Mouse (Mus musculus) midbrain, embryonic 14.5 days (tissue): ENCODE data around the gene Tmem258. TPM values are rescaled to one million over a fixed set of nuclear protein-coding genes. Genes with fewer than 3 reads are reported as not detected.

ENCODE experiments used
- ATAC-seq: fragments of 200-750 bp; cut with Nextera tagmentation; 2 replicates; pipeline ENCODE4 v1.8.0; 2017; ENCODE audit warnings: moderate number of reproducible peaks, moderate library complexity; ENCODE audit not compliant: low FRiP score, low TSS enrichment
- DNase-seq: peaks from one replicate; pipeline ENCODE4 v3.0.0-alpha.2; 2015
- H3K27ac ChIP-seq: fragments of 300-500 bp; sonication (generic); replicated peaks from 2 replicates; pipeline ENCODE4 v1.5.1; 2014; ENCODE audit warnings: mild to moderate bottlenecking, low read depth, low read length, moderate library complexity
- H3K27me3 ChIP-seq: fragments of 300-500 bp; sonication (generic); 2 replicates; pipeline ENCODE4 v1.6.1; 2014; ENCODE audit warnings: low read length, control low read depth, mixed read lengths; ENCODE audit not compliant: control insufficient read depth, insufficient read depth
- H3K36me3 ChIP-seq: fragments of 300-500 bp; sonication (generic); 2 replicates; pipeline ENCODE4 v1.6.1; 2014; ENCODE audit warnings: low read length, control low read depth; ENCODE audit not compliant: control insufficient read depth, insufficient read depth
- H3K4me1 ChIP-seq: fragments of 300-500 bp; sonication (generic); 2 replicates; pipeline ENCODE4 v1.6.1; 2014; ENCODE audit warnings: mild to moderate bottlenecking, antibody characterized with exemption, low read length, control low read depth; ENCODE audit not compliant: control insufficient read depth, insufficient read depth
- H3K4me2 ChIP-seq: fragments of 300-500 bp; sonication (generic); 2 replicates; pipeline ENCODE4 v1.6.1; 2014; ENCODE audit warnings: mild to moderate bottlenecking, low read length, moderate library complexity
- H3K4me3 ChIP-seq: fragments of 300-500 bp; sonication (generic); replicated peaks from 2 replicates; pipeline ENCODE4 v1.5.1; 2014; ENCODE audit warnings: low read depth, low read length
- H3K9ac ChIP-seq: fragments of 300-500 bp; sonication (generic); replicated peaks from 2 replicates; pipeline ENCODE4 v1.6.1; 2014; ENCODE audit warnings: mild to moderate bottlenecking, low read length, moderate library complexity
- H3K9me3 ChIP-seq: fragments of 300-500 bp; sonication (generic); 2 replicates; pipeline ENCODE4 v1.6.1; 2016; ENCODE audit warnings: low read length, control low read depth, mixed read lengths; ENCODE audit not compliant: control insufficient read depth
- WGBS: fragments of 180-500 bp; shearing (Covaris S2); extraction: QIAGEN DNeasy Blood & Tissue Kit; methylation state at CpG from one replicate; pipeline ENCODE4 v1.1.7; 2014; 5-methylcytosine and 5-hydroxymethylcytosine counted together
- polyA plus RNA-seq: library from polyadenylated mRNA; unstranded; fragments of >200 nt; fragmentation: Nextera tagmentation; extraction: Ambion mirVana; gene quantifications from 2 replicates; pipeline ENCODE4 v1.2.1, GENCODE M21; 2014

Tmem258 gene
- polyA plus RNA-seq, 1 experiment from 2014 or later = 363 TPM

DNA sequence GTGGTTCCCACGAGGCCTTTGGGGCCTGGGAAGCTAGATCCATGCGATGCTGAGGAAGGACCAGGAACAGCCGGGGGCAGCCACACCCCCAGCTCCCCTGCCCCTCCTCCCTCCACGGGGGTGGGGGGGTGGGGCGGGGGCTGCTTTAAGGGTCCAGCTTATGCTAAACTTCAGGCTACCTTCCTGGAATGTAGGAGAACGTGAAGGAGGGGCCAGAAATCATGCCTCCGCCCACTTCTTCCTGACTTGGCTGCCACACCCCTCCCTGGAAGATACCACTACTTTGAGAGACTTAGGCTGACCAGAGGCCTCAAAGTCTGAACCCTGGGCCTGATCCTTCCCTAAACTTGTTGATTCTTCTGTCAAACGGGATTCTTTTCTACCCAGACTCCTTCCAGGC, 18.8 kb downstream of the Tmem258 start:
- no peaks in the 10 kb centered on the region for H3K36me3 ChIP-seq
- no peak overlapping the region for H3K4me3 ChIP-seq
- DNase-seq (no peak), ATAC-seq (no peak)
- no peak overlapping the region for H3K4me2 ChIP-seq
- no peaks in the 10 kb centered on the region for H3K27me3 ChIP-seq
- no peak overlapping the region for H3K9ac ChIP-seq
- no peaks in the 10 kb centered on the region for H3K9me3 ChIP-seq
- H3K27ac ChIP-seq = no peak overlapping the region
- WGBS = 53% methylated on average over 8 of the region's 8 CpGs
- 0 out of 2 replicates have a peak, but pooled peaks cover 4% of the 10 kb centered on the region for H3K4me1 ChIP-seq

DNA sequence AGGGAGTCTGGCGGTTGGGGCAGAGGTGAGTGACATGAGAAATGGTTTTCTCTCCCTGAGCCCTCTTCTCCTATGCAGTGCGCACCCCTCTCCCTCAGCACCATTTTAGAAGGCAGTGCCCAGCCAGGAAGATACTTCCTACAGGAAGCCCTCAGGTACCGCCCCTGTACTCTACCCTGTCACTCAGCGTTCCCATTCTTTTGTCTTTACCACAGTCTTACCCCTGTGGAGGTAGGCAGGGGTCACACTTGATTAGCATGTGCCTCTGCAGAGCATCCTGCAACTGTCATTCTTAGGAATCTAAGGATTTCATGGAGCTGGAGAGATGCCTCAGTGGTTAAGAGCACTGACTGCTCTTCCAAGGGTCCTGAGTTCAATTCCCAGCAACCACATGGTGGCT, 19.7 kb downstream of the Tmem258 start:
- 72% methylated on average over 4 of the region's 4 CpGs for WGBS
- H3K36me3 ChIP-seq = no peaks in the 10 kb centered on the region
- no peak overlapping the region for H3K27ac ChIP-seq
- DNase-seq = no peak
- no peak overlapping the region for H3K4me3 ChIP-seq
- no peak for ATAC-seq
- 0 out of 2 replicates have a peak, but pooled peaks cover 4% of the 10 kb centered on the region for H3K4me1 ChIP-seq
- no peak overlapping the region for H3K9ac ChIP-seq
- no peaks in the 10 kb centered on the region for H3K9me3 ChIP-seq
- H3K27me3 ChIP-seq = no peaks in the 10 kb centered on the region
- no peak overlapping the region for H3K4me2 ChIP-seq

DNA sequence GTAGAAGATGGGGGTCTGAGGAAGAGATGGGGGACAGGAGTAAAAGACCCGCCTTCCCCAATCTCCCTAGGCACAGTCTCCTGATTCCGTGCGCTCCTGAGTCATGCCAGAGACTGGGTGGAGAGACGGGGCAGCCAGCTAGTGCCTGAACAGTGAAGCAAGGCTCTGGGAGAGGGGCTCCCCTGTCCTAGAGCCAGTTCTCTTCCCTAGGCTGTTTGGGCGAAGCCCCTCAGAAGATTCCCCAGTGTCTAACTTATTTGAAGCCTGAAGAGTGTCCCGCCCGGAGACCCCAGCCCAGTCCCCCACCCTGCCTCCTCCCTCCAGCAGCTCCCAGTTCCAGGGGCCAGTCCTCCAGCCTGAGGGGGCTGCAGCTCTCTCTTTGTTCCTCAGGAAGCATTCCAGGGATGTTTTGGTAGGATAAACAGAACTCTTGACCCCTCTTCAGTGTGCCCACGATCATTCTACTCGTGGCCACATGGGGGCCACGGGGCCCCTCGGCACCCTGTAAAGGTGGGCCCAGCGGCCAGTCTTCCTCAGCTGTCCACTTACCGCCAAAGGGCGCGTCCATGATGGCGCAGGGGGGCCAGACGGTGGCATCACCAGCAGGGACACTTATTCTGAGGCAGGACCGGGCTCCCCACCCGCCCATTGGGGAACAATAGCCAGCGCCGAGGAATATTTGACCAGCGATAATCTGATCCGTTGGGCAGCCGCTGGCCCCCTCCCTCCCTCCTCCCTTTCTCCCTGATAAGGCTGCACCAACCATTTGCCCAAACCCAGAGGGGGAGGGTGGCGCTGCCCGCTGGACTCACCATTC, 21.0 kb downstream of the Tmem258 start:
- WGBS = 30% methylated on average over 26 of the region's 26 CpGs
- no peak overlapping the region for H3K4me3 ChIP-seq
- ATAC-seq (no peak), DNase-seq (no peak)
- H3K9ac ChIP-seq = no peak overlapping the region
- H3K4me1 ChIP-seq = 0 out of 2 replicates have a peak, but pooled peaks cover 4% of the 10 kb centered on the region
- H3K27me3 ChIP-seq = no peaks in the 10 kb centered on the region
- H3K27ac ChIP-seq = no peak overlapping the region
- no peaks in the 10 kb centered on the region for H3K36me3 ChIP-seq
- H3K4me2 ChIP-seq = peak overlapping the region; percentile 29
- no peaks in the 10 kb centered on the region for H3K9me3 ChIP-seq

DNA sequence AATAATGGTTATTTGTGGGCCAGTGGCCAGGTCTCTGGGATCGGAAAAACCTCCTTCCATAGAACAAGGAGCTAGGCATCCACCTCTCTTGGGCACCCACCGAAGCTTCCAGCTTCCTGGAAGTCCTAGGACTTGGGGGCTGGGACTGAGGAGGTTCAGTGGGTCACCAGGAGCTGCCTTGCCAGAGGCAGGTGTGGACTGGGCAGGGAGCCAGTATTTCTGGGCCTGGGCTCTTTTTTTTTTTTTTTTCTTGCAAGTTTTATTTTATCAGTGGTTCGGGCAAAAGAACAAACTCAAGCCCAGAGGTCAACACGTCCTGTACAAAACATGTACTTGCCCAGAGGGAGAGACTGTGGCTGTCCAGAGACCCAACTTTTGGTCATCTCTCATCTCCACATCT, 22.0 kb downstream of the Tmem258 start:
- no peaks in the 10 kb centered on the region for H3K27me3 ChIP-seq
- no peak for DNase-seq

DNA sequence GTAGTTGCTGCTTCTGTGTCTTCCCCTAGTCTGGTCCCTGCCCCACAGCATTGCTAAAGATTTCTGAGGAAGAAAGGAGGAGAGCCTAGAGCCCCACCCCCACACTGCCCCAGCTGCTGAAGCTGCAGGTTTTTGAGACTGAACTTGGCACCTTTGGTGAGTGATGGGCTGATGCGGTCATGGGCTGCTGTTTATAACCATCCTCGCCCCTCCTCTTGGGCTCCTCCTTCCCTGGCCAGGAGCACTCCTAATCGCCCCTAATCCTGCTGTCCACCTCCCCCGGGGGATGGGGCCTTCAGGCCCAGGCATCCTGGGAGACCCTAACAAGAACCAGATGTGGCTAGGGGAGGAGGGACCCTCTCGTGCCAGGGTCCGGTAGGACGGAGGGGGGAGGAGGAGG, 27.2 kb downstream of the Tmem258 start:
- no peaks in the 10 kb centered on the region for H3K36me3 ChIP-seq
- no peak overlapping the region for H3K4me3 ChIP-seq
- ATAC-seq (no peak), DNase-seq (no peak)
- no peak overlapping the region for H3K27ac ChIP-seq
- H3K9ac ChIP-seq = no peak overlapping the region
- no peaks in the 10 kb centered on the region for H3K4me1 ChIP-seq
- no peaks in the 10 kb centered on the region for H3K9me3 ChIP-seq
- no peaks in the 10 kb centered on the region for H3K27me3 ChIP-seq
- no peak overlapping the region for H3K4me2 ChIP-seq
- WGBS = 5% methylated on average over 7 of the region's 7 CpGs

More for the DNA sequence above, 22.0 kb downstream of the Tmem258 start:
- Histone ChIP-seq H3K27ac (no peak overlapping the region), H3K9ac (no peak overlapping the region), H3K4me3 (no peak overlapping the region), H3K36me3 (no peaks in the 10 kb centered on the region), H3K4me1 (0 out of 2 replicates have a peak, but pooled peaks cover 4% of the 10 kb centered on the region), H3K9me3 (no peaks in the 10 kb centered on the region), H3K4me2 (no peak overlapping the region)
- ATAC-seq = no peak
- 86% methylated on average over 4 of the region's 4 CpGs for WGBS

DNA sequence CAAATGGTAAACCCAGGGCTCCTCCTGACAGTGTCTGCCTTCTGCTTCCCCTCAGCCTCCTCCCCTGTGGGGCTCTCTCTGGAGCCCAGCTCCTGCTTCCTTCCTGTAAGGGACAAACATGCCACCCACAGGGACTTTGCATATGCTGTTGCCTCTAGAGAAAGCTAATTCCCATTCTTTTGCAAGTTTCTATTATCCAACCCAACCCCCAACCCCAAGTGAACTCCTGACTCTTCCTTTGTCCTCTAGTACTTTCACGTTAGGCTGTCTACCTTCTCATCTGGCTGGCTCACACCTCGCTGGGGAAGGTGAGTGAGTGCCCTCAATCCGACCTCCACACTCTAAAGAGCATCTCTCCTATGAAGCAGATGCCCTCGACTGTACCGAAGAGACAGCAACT, 28.1 kb downstream of the Tmem258 start:
- Histone ChIP-seq H3K36me3 (no peaks in the 10 kb centered on the region), H3K9me3 (no peaks in the 10 kb centered on the region), H3K4me1 (no peaks in the 10 kb centered on the region), H3K4me2 (no peak overlapping the region), H3K4me3 (no peak overlapping the region), H3K27me3 (no peaks in the 10 kb centered on the region), H3K9ac (no peak overlapping the region), H3K27ac (no peak overlapping the region)
- ATAC-seq (no peak), DNase-seq (no peak)
- 11% methylated on average over 5 of the region's 5 CpGs for WGBS

DNA sequence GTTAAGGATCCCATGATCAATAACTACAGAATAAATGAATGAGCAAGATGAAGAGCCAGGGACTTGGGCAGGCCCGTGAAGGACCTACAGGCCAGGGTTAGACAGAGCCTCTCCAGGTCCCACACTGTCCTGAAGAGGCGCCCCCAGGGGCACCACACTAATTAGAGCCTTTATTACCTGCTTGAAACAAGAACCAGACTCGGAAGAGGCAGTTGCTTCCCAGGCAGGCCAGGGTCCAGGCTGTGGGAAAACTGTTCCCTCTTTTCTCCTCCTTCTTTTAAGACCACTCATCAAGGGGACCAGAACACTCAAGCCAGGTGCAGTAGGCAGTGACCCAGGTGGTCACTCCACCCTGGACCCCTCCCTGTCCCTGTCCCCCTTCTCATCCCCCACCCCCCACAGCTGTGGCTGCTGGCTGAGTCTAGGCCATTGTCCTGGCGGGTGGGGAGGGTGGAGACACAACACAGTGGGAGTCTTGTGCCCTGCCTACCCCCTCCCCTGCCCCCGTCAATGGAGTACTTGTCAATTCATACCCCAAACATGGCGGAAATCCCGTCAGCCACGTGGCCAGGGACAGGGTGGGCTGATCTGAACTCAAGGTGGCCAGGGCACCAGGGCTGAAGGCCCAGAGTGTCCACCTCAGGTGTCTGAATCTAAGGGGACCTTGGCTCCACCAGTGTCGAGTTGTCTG, 28.7 kb downstream of the Tmem258 start:
- Histone ChIP-seq H3K27me3 (no peaks in the 10 kb centered on the region), H3K9ac (no peak overlapping the region), H3K27ac (no peak overlapping the region), H3K9me3 (no peaks in the 10 kb centered on the region), H3K4me1 (no peaks in the 10 kb centered on the region), H3K4me2 (no peak overlapping the region), H3K36me3 (no peaks in the 10 kb centered on the region), H3K4me3 (no peak overlapping the region)
- WGBS = 30% methylated on average over 9 of the region's 9 CpGs
- ATAC-seq = no peak; the same call in 1 of the 2 replicates
- no peak for DNase-seq

DNA sequence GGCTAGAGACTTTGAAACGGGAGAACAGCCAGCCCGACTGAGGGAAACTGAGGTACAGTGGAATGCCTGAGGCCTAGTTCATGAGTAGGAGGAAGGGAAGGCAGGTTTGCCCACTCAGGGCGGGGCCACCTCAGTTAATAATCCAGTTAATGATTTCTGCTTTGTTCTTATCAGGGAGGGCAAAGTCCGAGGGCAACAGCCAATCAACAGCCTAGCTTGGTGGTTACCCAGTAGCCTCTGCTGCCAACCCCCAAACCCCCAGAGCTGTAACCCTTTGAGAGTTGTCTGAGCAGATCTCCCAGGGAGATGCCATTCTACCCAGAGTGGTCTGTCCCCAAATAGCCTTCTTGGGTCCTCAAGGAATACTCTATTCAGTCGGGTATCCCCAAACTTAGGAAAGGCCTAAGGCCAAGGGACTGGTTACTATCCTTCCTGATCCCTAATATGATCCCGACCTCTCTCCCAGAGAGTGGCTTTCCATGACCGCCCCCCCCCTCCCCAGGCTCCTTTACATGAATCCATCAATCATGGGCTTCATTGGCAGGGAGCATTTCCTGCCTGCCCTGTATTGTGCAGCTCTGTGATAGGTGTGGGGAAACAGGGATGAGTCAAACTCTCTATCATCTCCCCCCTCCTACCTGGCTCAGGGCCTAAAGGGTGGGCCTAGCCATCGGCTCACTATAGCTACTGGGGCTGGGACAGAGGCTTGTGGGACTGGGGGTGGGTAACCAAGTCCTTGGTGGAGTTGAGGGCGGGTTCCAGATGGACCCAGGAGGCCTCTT, 32.2 kb downstream of the Tmem258 start:
- H3K9me3 ChIP-seq = no peaks in the 10 kb centered on the region
- H3K36me3 ChIP-seq = no peaks in the 10 kb centered on the region
- no peak overlapping the region for H3K4me3 ChIP-seq
- ATAC-seq = no peak
- 0 out of 2 replicates have a peak, but pooled peaks cover 3% of the 10 kb centered on the region for H3K4me1 ChIP-seq
- DNase-seq = no peak
- H3K4me2 ChIP-seq = no peak overlapping the region
- H3K27me3 ChIP-seq = peaks cover 3% of the 10 kb centered on the region; the same call in 1 of the 2 replicates
- no peak overlapping the region for H3K27ac ChIP-seq
- WGBS = 86% methylated on average over 9 of the region's 9 CpGs
- no peak overlapping the region for H3K9ac ChIP-seq
